Mouse (Mus musculus): Measurements from ENCODE around the gene Crebbp. TPM values are rescaled to one million over a fixed set of nuclear protein-coding genes. Genes with fewer than 3 reads are reported as not detected.

Gene Crebbp
- total and polyA plus RNA-seq, 3 experiments, result 5.4 to 18.8 (median 14.7) TPM

DNA sequence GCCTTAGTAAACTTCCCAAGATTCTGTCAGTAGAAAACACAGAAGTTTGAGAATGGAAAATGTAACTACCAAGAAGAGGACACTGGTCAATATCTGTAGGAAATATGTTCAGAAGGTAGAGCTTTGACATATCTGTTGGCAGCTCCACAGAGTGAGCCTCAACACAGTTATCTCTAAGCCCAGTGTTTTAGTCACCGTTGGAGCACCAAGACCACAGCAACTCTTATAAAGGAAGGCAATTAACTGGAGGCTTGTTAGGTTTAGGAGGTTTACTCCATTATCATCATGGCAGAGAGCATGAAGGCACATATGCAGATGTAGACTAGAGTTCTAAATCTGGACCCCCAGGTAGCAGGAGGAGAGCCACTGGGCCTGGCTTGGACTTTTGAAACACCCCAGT is 80.0 kb downstream of the Crebbp start:
- no peak for DNase-seq (ENCODE audit: extremely low read depth)
- no peaks in the 10 kb centered on the region for H3K9me3 ChIP-seq (replicated peaks; ENCODE audit: low read length)
- TF ChIP-seq NRF1 (IDR thresholded peaks at IDR 0.05; ENCODE audit: low read depth, low read length) (no peak), IRF4 (IDR thresholded peaks at IDR 0.05; ENCODE audit: low read depth, low read length) (no peak), PAX5 (IDR thresholded peaks at IDR 0.05; ENCODE audit: low read length) (no peak), EP300 (IDR thresholded peaks at IDR 0.05; ENCODE audit: low read length) (no peak), MYC (IDR thresholded peaks at IDR 0.05; ENCODE audit: low read depth, low read length) (no peak), GABPA (IDR thresholded peaks at IDR 0.05; ENCODE audit: insufficient replicate concordance, low read depth, low read length) (no peak), KAT2A (IDR thresholded peaks at IDR 0.05; ENCODE audit: insufficient replicate concordance, low read length) (no peak), CHD2 (IDR thresholded peaks at IDR 0.05; ENCODE audit: low read length) (no peak), BHLHE40 (IDR thresholded peaks at IDR 0.05; ENCODE audit: low read depth, low read length) (no peak)
- no peak overlapping the region for H3K9ac ChIP-seq (ENCODE audit: insufficient read depth, low read depth)
- H3K4me2 ChIP-seq (ENCODE audit: insufficient read depth, low read depth, poor library complexity, severe bottlenecking), result no peak overlapping the region
- in situ Hi-C loops (cut with MboI; ENCODE audit: low pct_ligation_motif_present, low pct_unique_long_range_greater_than_20kb, low sequenced_read_pairs), result no loop called here
- H3K4me1 ChIP-seq (ENCODE audit: control insufficient read depth in 1 of 2, insufficient read depth in 2 of 2), result 0 out of 4 replicates have a peak, but pooled peaks cover 0 to 7% of the 10 kb centered on the region in 2 experiments
- no peak overlapping the region for H3K4me3 ChIP-seq (replicated peaks in 1 of 3; ENCODE audit: low read depth in 2 of 3, low read length in 2 of 3, poor library complexity in 1 of 3)
- H3K79me2 ChIP-seq (replicated peaks; ENCODE audit: control insufficient read depth, extremely low read depth, insufficient read depth, poor library complexity, severe bottlenecking), result peaks cover 2% of the 10 kb centered on the region; the same call in 1 of the 2 replicates
- peaks cover 31 to 63% of the 10 kb centered on the region in 2 experiments for H3K36me3 ChIP-seq (replicated peaks in 1 of 2; ENCODE audit: control insufficient read depth in 1 of 2, insufficient read depth in 1 of 2, low read length in 1 of 2)
- dilution Hi-C loops (cut with MboI; ENCODE audit: extremely low pct_ligation_motif_present, extremely low pct_unique_long_range_greater_than_20kb, low sequenced_read_pairs), result no loop called here
- H3K27me3 ChIP-seq (replicated peaks), result no peaks in the 10 kb centered on the region
- H3K27ac ChIP-seq (ENCODE audit: insufficient read depth, low read depth), result no peak overlapping the region

DNA sequence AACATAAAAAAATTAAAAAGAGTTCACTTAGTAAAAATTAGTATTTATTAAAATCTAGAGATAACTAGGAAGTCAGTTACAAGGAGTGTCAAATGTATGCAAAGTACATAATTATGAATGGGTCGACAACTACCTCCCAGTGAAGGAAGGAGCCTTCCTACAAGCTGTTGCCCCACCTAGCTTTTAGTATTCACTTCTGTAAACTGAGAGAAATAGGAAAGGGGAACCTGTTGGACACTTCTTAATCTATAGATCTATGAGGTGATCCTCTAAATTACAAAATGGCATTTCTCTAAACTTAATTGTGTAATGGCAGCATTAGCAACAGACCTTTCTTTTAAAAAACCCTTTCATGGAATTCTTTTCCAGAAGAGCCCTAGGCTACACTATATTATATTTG is 84.9 kb downstream of the Crebbp start:
- TF ChIP-seq E2F4 (IDR thresholded peaks at IDR 0.05; ENCODE audit: insufficient replicate concordance, low read depth, low read length) (no peak), TBP (conservative IDR thresholded peaks at IDR 0.05; ENCODE audit: low read depth, low read length) (no peak), NRF1 (IDR thresholded peaks at IDR 0.05; ENCODE audit: low read depth, low read length) (no peak), SIN3A (IDR thresholded peaks at IDR 0.05; ENCODE audit: low read length) (no peak), CHD2 (IDR thresholded peaks at IDR 0.05; ENCODE audit: low read length) (no peak), GABPA (IDR thresholded peaks at IDR 0.05; ENCODE audit: insufficient replicate concordance, low read depth, low read length) (no peak), PAX5 (IDR thresholded peaks at IDR 0.05; ENCODE audit: low read length) (no peak), ETS1 (conservative IDR thresholded peaks at IDR 0.05; ENCODE audit: low read depth, low read length) (no peak), ZNF384 (IDR thresholded peaks at IDR 0.05; ENCODE audit: low read depth, low read length) (no peak)
- no peak overlapping the region for H3K4me2 ChIP-seq (ENCODE audit: insufficient read depth, low read depth, poor library complexity, severe bottlenecking)
- no peak overlapping the region for H3K9ac ChIP-seq (ENCODE audit: insufficient read depth, low read depth)
- H3K9me3 ChIP-seq (replicated peaks; ENCODE audit: low read length), result no peaks in the 10 kb centered on the region
- no peak for DNase-seq (ENCODE audit: extremely low read depth)
- H3K36me3 ChIP-seq (replicated peaks in 1 of 2; ENCODE audit: control insufficient read depth in 1 of 2, insufficient read depth in 1 of 2, low read length in 1 of 2), result peaks cover 34 to 67% of the 10 kb centered on the region in 2 experiments
- no peak overlapping the region for H3K27ac ChIP-seq (ENCODE audit: insufficient read depth, low read depth)
- in situ Hi-C loops (cut with MboI; ENCODE audit: low pct_ligation_motif_present, low pct_unique_long_range_greater_than_20kb, low sequenced_read_pairs), result no loop called here
- H3K27me3 ChIP-seq (replicated peaks), result no peaks in the 10 kb centered on the region
- dilution Hi-C loops (cut with MboI; ENCODE audit: extremely low pct_ligation_motif_present, extremely low pct_unique_long_range_greater_than_20kb, low sequenced_read_pairs), result no loop called here
- 0 out of 4 replicates have a peak, but pooled peaks cover 0 to under 1% of the 10 kb centered on the region in 2 experiments for H3K4me1 ChIP-seq (ENCODE audit: control insufficient read depth in 1 of 2, insufficient read depth in 2 of 2)
- peaks cover 2% of the 10 kb centered on the region; the same call in 1 of the 2 replicates for H3K79me2 ChIP-seq (replicated peaks; ENCODE audit: control insufficient read depth, extremely low read depth, insufficient read depth, poor library complexity, severe bottlenecking)
- H3K4me3 ChIP-seq (replicated peaks in 1 of 3; ENCODE audit: low read depth in 2 of 3, low read length in 2 of 3, poor library complexity in 1 of 3), result no peak overlapping the region

All from CH12.LX (cell line).